Mouse (Mus musculus): ENCODE measurements around the gene Psmb10. TPM values are rescaled to one million over a fixed set of nuclear protein-coding genes. Genes with fewer than 3 reads are reported as not detected.

The Psmb10 gene
- total RNA-seq, 2 experiments from 2014 or later = 58.6 to 70.6 TPM

Small RNA genes lying within 50 kb of the gene (microRNA-seq; reads per million reads assigned to microRNA genes)
- gene Mir7074 = 0 reads per million in 2 experiments

Other genes starting within 250 kb of the Psmb10 start
- gene Acd, start 237.3 kb downstream of the Psmb10 start, total RNA-seq (2021) = 10 to 100 TPM; 39.8 to 41.9 TPM
- gene Pard6a, start 237.3 kb downstream of the Psmb10 start, total RNA-seq (2021) = 10 to 100 TPM; 34.8 to 38.4 TPM
- gene 4933405L10Rik, start 230.8 kb downstream of the Psmb10 start, total RNA-seq (2021) = not detected
- gene Enkd1, start 230.2 kb downstream of the Psmb10 start, total RNA-seq (2021) = 1 to 10 TPM; 8.2 to 9.9 TPM
- 10 to 100 TPM; 19.2 to 23.1 TPM for gene Gfod2, start 179.8 kb downstream of the Psmb10 start, total RNA-seq (2021)
- 10 to 100 TPM; 24.3 to 26.6 TPM for gene Ranbp10, start 111.1 kb downstream of the Psmb10 start, total RNA-seq (2021)
- gene Tsnaxip1, start 110.7 kb downstream of the Psmb10 start, total RNA-seq (2021) = under 1 TPM; 0.15 to 0.31 TPM
- gene Cenpt, start 85.2 kb downstream of the Psmb10 start, total RNA-seq (2021) = 10 to 100 TPM; 13.4 to 15.4 TPM
- 10 to 100 TPM; 38.2 to 44.4 TPM for gene Thap11, start 83.3 kb downstream of the Psmb10 start, total RNA-seq (2021)
- gene Nutf2, start 77.9 kb downstream of the Psmb10 start, total RNA-seq (2021) = 10 to 100 TPM; 27.6 to 34.9 TPM
- 10 to 100 TPM; 59.9 to 72.4 TPM for gene Edc4, start 57.6 kb downstream of the Psmb10 start, total RNA-seq (2021)
- 1 to 10 TPM in 1 of 2 experiments, under 1 TPM in 1; 0.99 to 1.1 TPM for gene Nrn1l, start 44.9 kb downstream of the Psmb10 start, total RNA-seq (2021)
- 1 to 10 TPM; 7.7 to 8.9 TPM for gene Pskh1, start 38.0 kb downstream of the Psmb10 start, total RNA-seq (2021)
- gene Ctrl, start 4.6 kb downstream of the Psmb10 start, total RNA-seq (2021) = 1 to 10 TPM in 1 of 2 experiments, under 1 TPM in 1; 0.76 to 1.6 TPM
- 10 to 100 TPM; 44.9 to 49.5 TPM for gene Lcat, start 4.9 kb upstream of the Psmb10 start, total RNA-seq (2021)
- gene Slc12a4, start 27.7 kb upstream of the Psmb10 start, total RNA-seq (2021) = 10 to 100 TPM; 23.0 to 25.7 TPM
- gene Dpep3, start 41.0 kb upstream of the Psmb10 start, total RNA-seq (2021) = not detected
- gene Dus2, start 52.9 kb upstream of the Psmb10 start, total RNA-seq (2021) = 10 to 100 TPM; 18.2 to 18.8 TPM
- not detected for gene Dpep2nb, start 67.5 kb upstream of the Psmb10 start, total RNA-seq (2021)
- gene Ddx28, start 73.4 kb upstream of the Psmb10 start, total RNA-seq (2021) = 10 to 100 TPM; 13.9 TPM
- 10 to 100 TPM in 1 of 2 experiments, 1 to 10 TPM in 1; 9.6 to 13.2 TPM for gene Nfatc3, start 120.4 kb upstream of the Psmb10 start, total RNA-seq (2021)
- gene Esrp2, start 198.5 kb upstream of the Psmb10 start, total RNA-seq (2021) = under 1 TPM in 1 of 2 experiments, not detected in 1; 0.07 TPM
- 10 to 100 TPM; 19.4 to 23.1 TPM for gene Pla2g15, start 212.0 kb upstream of the Psmb10 start, total RNA-seq (2021)
- 10 to 100 TPM; 19.8 to 24.9 TPM for gene Slc7a6, start 230.4 kb upstream of the Psmb10 start, total RNA-seq (2021)

Data from layer of hippocampus, postnatal 25 days (tissue).